Mouse (Mus musculus) kidney, adult 2 months (tissue): ENCODE data around the gene Dazap2. TPM values are rescaled to one million over a fixed set of nuclear protein-coding genes. Genes with fewer than 3 reads are reported as not detected.

ENCODE experiments used
- DNase-seq: peaks from one replicate; pipeline ENCODE4 v3.0.0; 2021
- H3K27ac ChIP-seq: fragments of 200-500 bp; 2 replicates; pipeline ENCODE4 v1.5.1; 2012; ENCODE audit warnings: low read depth, low read length, control low read depth, inconsistent platforms; ENCODE audit not compliant: insufficient read depth
- H3K27me3 ChIP-seq: fragments of 200-500 bp; replicated peaks from 2 replicates; pipeline ENCODE4 v1.6.1; 2012; ENCODE audit warnings: mild to moderate bottlenecking, moderate library complexity, low read length, inconsistent platforms; ENCODE audit not compliant: control insufficient read depth, insufficient read depth
- H3K36me3 ChIP-seq: fragments of 200-500 bp; 2 replicates; pipeline ENCODE4 v1.6.1; 2012; ENCODE audit warnings: mild to moderate bottlenecking, moderate library complexity, low read length, inconsistent platforms; ENCODE audit not compliant: control insufficient read depth, insufficient read depth
- H3K4me1 ChIP-seq: fragments of 200-500 bp; 2 replicates; pipeline ENCODE4 v1.6.1; 2011; ENCODE audit warnings: low read length; ENCODE audit not compliant: control insufficient read depth, insufficient read depth
- H3K4me3 ChIP-seq: fragments of 200-500 bp; 2 replicates; pipeline ENCODE4 v1.5.1; 2011; ENCODE audit warnings: mild to moderate bottlenecking, low read depth, low read length, control low read depth; ENCODE audit not compliant: insufficient read depth
- CTCF ChIP-seq: fragments of 200-500 bp; conservative IDR thresholded peaks from 2 replicates; pipeline ENCODE4 v1.5.1; 2011; ENCODE audit warnings: low read depth, mild to moderate bottlenecking, control low read depth, low read length, moderate library complexity, mixed read lengths; ENCODE audit not compliant: insufficient read depth, insufficient read length
- POLR2A ChIP-seq: fragments of 200-500 bp; IDR thresholded peaks from one replicate; pipeline ENCODE4 v1.6.1; 2011; ENCODE audit warnings: low read depth, low read length, control low read depth
- whole genome bisulfite sequencing: fragments of 180-500 bp; shearing (Covaris S2); methylation state at CpG from one replicate; pipeline ENCODE4 v1.1.7; 2018; 5-methylcytosine and 5-hydroxymethylcytosine counted together
- polyA plus RNA-seq: library from polyadenylated mRNA; depleted of rRNA; stranded (reverse); fragments of >200 nt; gene quantifications from 2 replicates; pipeline ENCODE4 v1.2.3, GENCODE M21; 2012; rRNA removed

Gene Dazap2
- polyA plus RNA-seq: 578 and 812 TPM in 2 replicates

- Histone ChIP-seq H3K27me3 (no peaks in the 10 kb centered on the region), H3K27ac (peak within 1 kb of the TSS; percentile 87), H3K4me1 (peaks cover 13% of the 10 kb centered on the region; the same call in 1 of the 2 replicates), H3K36me3 (peaks cover 9% of the 10 kb centered on the region), H3K4me3 (peak within 1 kb of the TSS; percentile 77)
- peak; percentile 99 for DNase-seq
- TF ChIP-seq POLR2A (peak; percentile 91), CTCF (no peak)
- WGBS: 1% methylated on average over 91 of the region's 99 CpGs
These were observed at the start of gene Dazap2 for GRCm38 (mm10) chr15:100614996-100615824. Gene Dazap2 (plus strand): TSS chr15:100615349.

- no peak for DNase-seq
- Histone ChIP-seq H3K27me3 (no peaks in the 10 kb centered on the region), H3K4me3 (no peak overlapping the region), H3K36me3 (no peaks in the 10 kb centered on the region), H3K27ac (no peak overlapping the region), H3K4me1 (peaks cover 4% of the 10 kb centered on the region; the same call in 1 of the 2 replicates)
- WGBS: 82% methylated on average over 2 of the region's 2 CpGs
- no peak for TF ChIP-seq CTCF
- no peak for TF ChIP-seq POLR2A
These were observed 48.6 kb upstream of the Dazap2 start for GRCm38 (mm10) chr15:100566531-100566930.

GRCm38 (mm10) chr15:100569239-100569638 lies 45.9 kb upstream of the Dazap2 start:
- TF ChIP-seq POLR2A (no peak), CTCF (no peak)
- WGBS: 56% methylated on average over 3 of the region's 3 CpGs
- Histone ChIP-seq H3K27ac (0 out of 2 replicates have a peak overlapping the region, but pooled peaks have one; percentile 18), H3K27me3 (no peaks in the 10 kb centered on the region), H3K4me1 (peaks cover 12% of the 10 kb centered on the region), H3K4me3 (no peak overlapping the region), H3K36me3 (no peaks in the 10 kb centered on the region)
- DNase-seq: peak; percentile 65

GRCm38 (mm10) chr15:100573946-100574345 lies 41.2 kb upstream of the Dazap2 start:
- peak overlapping the region; percentile 70 for H3K27ac ChIP-seq
- TF ChIP-seq CTCF: no peak
- TF ChIP-seq POLR2A: no peak
- H3K4me1 ChIP-seq: peaks cover 27% of the 10 kb centered on the region
- no peaks in the 10 kb centered on the region for H3K27me3 ChIP-seq
- no peak overlapping the region for H3K4me3 ChIP-seq
- DNase-seq: peak; percentile 82
- 18% methylated on average over 6 of the region's 6 CpGs for WGBS
- no peaks in the 10 kb centered on the region; the same call in 1 of the 2 replicates for H3K36me3 ChIP-seq

GRCm38 (mm10) chr15:100574378-100574777 lies 40.8 kb upstream of the Dazap2 start:
- WGBS: 61% methylated on average over 2 of the region's 2 CpGs

GRCm38 (mm10) chr15:100575366-100575765 lies 39.8 kb upstream of the Dazap2 start:
- DNase-seq: peak; percentile 92
- Histone ChIP-seq H3K27me3 (no peaks in the 10 kb centered on the region), H3K27ac (peak overlapping the region; percentile 70), H3K36me3 (no peaks in the 10 kb centered on the region; the same call in 1 of the 2 replicates), H3K4me3 (no peak overlapping the region), H3K4me1 (peaks cover 24% of the 10 kb centered on the region)
- TF ChIP-seq CTCF (no peak), POLR2A (no peak)
- 50% methylated on average over 12 of the region's 12 CpGs for WGBS

More at GRCm38 (mm10) chr15:100574378-100574777, 40.8 kb upstream of the Dazap2 start:
- Histone ChIP-seq H3K4me1 (peaks cover 25% of the 10 kb centered on the region), H3K27me3 (no peaks in the 10 kb centered on the region), H3K27ac (peak overlapping the region; percentile 70), H3K4me3 (no peak overlapping the region), H3K36me3 (no peaks in the 10 kb centered on the region; the same call in 1 of the 2 replicates)
- TF ChIP-seq CTCF (no peak), POLR2A (no peak)
- peak; percentile 36 for DNase-seq

GRCm38 (mm10) chr15:100576392-100576791 lies 38.8 kb upstream of the Dazap2 start:
- no peaks in the 10 kb centered on the region for H3K27me3 ChIP-seq
- no peak for DNase-seq
- peak overlapping the region; percentile 70 for H3K27ac ChIP-seq
- no peaks in the 10 kb centered on the region; the same call in 1 of the 2 replicates for H3K36me3 ChIP-seq
- peaks cover 24% of the 10 kb centered on the region for H3K4me1 ChIP-seq
- H3K4me3 ChIP-seq: no peak overlapping the region
- TF ChIP-seq CTCF (no peak), POLR2A (no peak)
- WGBS: 91% methylated on average over 6 of the region's 6 CpGs
